Mouse (Mus musculus) regulatory T cell (primary cell): Measurements from ENCODE around the gene Coro2b.

Experiments used
- in situ Hi-C: fragments of 300-600 bp; cut with MboI, MseI; formaldehyde crosslinking; loops from one replicate; pipeline ENCODE4 v1.15.1; 2025; ENCODE audit warnings: high pct_unique_total_duplicates

The Coro2b gene

DNA sequence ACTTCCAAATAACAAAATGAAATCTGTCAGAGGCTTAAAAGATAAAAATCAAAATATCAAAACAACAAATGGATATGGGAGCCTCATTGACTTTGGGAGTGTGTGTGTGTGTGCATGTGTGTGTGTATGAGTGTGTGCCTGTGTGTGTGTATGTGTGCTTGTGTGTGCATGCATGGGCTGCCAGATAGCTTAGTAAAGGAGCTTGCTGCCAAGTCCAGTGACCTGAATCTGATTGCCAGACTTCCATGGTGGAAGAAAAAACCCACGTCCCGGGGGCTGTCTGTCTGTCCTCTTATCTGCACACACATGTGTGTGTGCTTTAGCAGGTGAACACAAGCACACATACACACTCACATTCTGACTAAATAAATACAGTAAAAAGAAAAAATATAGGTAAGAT is 143.3 kb downstream of the Coro2b start:
- in situ Hi-C loops: no loop called here

DNA sequence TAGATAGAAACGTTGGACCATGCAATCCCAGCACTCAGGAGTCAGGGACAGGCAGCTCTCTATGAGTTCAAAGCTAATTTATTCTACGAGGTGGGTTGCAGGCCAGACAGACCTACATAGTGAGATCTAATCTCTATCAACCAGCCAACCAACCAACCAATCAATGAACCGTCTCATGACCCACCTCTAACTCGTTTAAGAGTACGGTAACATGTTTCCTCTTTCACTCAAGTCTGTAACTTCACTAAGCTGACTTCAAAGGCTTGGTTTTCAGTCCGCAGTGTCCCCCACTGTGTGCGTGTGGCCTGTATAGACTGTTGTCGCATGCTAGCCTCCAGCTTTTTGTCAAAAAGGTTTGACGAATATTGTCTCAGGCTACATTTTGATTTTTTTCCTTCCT is 147.1 kb downstream of the Coro2b start:
- in situ Hi-C loops: loop anchor here (5.0 kb wide), 1 partner anchor 92 kb away; no protein-coding TSS in a partner anchor

DNA sequence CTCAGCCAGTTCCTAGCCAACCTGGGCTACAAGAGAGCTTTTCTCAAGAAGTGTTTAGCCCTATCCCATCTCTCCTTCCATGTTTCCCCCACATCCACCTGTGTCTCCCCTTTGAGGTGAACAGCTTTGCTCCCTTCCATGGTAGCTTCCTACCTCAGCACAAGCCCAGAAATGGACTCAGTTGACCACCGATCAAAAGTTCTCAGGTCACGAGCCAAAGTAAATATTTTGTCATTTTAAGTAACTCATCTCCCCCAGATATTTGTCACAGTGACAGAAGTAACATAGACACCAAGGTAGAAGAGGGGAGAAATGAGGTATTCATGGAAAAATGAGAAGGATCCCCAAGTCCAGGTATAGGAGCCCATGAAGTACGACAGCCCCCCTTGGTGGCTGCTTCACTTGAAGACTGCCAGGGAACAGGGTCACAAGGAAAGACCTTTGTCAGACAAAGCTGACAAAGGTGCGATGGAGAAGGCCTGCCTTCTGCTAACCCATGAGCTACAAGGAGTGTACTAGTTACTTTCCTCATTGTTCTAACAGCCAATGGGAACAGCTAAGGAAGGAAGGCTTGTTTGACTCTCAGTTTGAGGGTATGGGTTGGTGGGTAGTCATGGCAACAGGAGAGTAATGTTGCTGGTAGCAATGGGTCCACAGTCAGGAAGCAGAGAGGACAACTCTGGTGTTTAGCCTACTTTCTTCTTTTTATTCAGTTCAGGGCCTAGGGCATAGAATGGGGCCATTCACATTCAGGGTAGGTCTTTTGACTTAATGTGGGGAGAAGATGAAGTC is 150.9 kb downstream of the Coro2b start:
- in situ Hi-C loops: loop anchor here (5.0 kb wide), 1 partner anchor 89 kb away; no protein-coding TSS in a partner anchor

DNA sequence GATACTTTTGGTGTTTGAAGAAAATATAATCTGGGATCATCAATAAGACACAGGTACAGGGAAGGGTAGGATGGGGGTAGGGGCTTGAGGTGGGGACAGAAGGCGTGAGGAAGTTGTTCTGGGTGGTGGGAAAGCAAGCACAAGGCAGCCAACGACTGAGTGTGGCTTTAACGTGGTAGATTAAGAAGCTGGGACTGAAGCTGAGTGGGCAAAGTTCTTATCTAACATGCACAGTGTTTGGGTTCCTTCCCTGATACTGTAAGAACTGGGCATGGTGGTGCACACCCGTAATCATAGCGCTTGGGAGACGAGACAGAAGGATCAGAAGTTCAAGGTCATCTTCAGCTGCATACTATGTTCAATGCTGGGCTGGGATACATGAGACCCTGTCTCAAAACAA is 151.8 kb downstream of the Coro2b start:
- in situ Hi-C loops: loop anchor here (5.0 kb wide), 1 partner anchor 88 kb away; no protein-coding TSS in a partner anchor

DNA sequence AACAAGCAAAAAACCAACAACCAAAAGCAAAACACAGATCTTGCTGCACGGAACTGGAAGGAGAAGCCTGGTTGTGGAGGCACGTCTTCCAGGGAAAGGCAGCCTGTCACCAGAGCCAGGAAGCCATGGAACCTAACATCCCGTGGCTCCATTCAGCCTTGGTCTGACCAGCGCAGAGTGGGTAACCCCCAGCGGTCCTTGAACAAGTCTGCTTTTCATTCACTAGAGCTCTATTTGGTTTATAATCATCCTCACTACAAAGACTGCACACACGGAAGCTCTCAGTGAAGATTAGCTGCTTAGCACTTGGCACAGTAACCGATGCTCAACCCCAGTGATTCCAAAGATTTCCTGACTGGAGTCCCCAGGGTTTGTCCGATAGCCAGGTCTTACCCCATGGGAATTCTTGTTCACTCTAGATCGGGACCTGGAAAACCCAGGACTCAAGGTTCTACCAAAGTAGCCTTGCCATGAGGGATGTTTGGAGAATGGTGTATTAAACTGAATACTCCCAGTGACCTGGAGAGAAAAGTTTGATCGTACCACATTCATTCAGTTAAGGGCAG is 154.2 kb downstream of the Coro2b start:
- in situ Hi-C loops: no loop called here

DNA sequence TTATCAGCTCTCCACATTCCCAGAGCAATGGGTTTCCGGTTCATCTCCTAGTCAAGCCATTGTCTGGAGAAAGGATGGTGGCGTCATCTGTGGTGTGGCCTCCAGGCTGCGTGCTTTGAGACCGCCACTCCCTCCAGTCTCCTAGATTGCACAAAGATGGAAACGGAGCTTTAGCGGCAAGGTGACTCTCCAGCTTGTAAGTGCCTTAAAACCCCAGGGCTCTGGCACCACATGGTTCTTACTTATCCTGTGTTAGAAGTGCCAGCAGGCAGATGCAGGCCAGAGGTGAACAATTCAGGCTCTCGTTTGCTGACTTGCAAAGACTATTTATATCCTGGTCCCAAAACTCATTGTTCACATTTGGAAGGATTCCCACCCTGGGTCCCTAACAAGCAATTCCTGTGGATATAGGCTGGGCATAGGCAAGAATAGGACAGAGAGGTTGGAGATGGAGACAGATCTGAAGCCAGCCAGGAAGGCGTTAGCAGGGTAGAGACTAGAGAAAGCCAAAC is 155.4 kb downstream of the Coro2b start:
- in situ Hi-C loops: no loop called here

DNA sequence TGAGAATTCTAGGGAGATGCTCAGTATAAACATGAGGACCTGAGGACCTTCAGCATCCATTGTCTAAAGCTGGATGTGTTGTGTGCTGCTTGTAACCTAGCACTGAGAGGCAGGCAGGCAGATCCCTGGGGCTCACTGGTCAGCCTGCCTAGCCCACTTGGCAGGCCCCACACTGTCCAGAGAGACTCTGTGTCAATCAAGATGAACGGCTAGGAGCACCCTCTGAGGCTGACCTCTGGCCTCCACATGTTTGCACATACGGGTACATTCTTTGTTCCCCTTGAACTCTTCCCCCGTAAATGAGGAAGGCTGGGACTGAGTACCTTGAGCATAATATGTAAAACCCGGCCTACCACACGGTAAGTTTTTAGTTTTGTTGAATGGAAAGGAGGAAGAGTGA is 156.5 kb downstream of the Coro2b start:
- in situ Hi-C loops: no loop called here

DNA sequence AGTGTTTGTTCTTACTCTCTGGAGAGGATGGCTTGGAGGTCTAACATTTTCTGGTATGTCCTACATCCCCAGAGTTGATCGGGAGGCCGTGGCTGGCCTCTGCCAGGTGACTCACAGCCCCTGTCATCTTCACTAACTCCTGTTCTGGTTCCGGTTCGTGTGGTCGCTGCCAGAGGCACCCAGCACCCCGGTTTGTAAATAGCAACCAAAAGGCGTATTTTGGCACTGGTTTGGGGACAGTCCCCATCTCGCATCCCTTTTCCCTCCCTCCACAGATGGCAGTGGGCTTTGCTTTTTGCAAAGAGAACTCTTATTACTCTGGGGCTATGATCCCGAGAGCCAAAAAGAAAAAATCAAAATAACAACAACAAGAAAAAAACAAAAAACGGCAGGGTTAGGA is 158.9 kb downstream of the Coro2b start:
- in situ Hi-C loops: no loop called here

DNA sequence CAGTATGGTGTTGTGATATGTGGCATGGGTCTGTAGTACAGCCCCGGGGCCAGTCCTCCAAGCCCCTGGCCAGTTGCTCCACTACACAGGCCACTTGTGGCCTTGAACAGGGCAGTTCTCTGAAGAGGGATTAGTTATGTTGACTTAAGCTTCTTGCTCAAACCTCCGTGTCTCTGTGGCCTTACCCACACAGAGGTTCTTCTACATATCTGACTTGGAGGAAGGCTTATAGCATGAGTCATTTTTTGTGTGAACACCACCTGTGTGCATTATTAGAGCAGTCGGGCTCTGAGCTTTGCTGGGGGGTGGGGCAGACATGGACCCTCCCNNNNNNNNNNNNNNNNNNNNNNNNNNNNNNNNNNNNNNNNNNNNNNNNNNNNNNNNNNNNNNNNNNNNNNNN is 162.6 kb downstream of the Coro2b start:
- in situ Hi-C loops: loop anchor here (25.0 kb wide), 1 partner anchor 1338 kb away; no protein-coding TSS in a partner anchor

DNA sequence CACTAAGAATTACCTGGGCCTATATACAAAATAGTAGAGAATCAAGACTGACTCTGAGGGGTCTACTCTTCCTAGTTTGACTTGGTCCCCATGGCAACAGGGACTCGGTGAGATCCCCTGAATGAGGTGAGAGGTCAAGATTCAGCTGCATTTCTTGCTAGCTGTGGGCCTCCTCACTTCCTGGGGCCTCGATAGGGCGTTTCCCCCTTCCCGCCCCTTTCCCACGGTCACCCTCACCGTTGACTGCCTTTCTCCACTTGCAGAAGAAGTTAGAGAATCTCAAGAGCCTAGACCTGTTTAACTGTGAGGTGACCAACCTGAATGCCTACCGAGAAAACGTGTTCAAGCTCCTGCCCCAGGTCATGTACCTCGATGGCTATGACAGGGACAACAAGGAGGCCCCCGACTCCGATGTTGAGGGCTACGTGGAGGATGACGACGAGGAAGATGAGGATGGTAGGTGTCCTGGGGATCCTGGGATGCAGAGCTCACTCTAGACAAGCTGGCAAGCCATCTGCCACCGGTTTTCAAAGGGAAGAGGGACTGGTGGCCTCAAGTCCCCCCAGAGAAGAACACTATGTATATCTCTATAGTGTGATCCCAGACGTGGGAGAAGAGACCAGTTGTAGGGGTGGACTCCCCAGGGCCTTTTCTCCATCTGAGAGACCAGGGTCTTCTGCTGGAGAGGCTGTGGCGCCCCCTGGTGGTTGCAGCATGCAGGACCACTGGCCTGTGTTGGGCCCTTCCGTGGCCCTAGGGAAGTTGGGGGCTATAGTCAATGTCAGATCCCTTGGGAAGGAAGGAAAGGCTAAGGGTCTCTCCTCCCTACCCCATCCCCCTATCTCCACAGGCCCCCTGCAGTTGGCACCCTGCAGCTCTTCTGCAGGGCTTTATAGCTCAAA is 163.4 kb downstream of the Coro2b start:
- in situ Hi-C loops: loop anchor here (25.0 kb wide), 1 partner anchor 1339 kb away; no protein-coding TSS in a partner anchor

DNA sequence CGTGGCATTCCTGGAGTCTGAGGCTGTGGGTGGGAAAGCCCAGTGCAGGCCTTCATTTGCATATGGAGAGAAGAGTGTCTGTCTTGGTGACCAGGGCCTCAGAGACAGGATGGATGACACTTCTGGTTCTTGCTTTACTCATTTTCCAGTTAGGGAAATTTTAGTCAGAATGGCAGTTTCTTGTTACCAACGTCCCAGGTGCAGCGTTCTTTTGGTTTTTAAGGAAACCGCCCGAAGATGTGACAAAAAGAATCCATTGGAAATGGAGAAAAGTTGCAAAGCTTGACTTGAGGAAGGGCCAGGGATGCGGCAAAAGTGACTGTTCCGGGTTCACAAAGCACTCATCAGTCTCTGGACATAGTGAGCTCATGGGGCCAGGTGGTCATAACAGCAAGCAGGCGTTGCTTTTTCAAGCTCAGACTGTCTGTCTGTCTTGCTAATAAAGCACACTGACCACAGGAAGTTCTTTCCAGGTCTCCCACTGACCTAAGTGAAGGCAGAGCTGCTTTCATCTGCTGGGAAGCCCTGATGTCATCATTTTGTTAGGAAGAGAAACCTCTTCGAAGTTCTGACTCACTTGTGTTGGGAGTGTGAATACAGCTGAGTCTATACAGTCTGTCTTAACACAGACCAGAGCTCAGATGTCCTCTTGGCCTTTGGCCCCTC is 164.2 kb downstream of the Coro2b start:
- in situ Hi-C loops: loop anchor here (25.0 kb wide), 1 partner anchor 1340 kb away; no protein-coding TSS in a partner anchor

DNA sequence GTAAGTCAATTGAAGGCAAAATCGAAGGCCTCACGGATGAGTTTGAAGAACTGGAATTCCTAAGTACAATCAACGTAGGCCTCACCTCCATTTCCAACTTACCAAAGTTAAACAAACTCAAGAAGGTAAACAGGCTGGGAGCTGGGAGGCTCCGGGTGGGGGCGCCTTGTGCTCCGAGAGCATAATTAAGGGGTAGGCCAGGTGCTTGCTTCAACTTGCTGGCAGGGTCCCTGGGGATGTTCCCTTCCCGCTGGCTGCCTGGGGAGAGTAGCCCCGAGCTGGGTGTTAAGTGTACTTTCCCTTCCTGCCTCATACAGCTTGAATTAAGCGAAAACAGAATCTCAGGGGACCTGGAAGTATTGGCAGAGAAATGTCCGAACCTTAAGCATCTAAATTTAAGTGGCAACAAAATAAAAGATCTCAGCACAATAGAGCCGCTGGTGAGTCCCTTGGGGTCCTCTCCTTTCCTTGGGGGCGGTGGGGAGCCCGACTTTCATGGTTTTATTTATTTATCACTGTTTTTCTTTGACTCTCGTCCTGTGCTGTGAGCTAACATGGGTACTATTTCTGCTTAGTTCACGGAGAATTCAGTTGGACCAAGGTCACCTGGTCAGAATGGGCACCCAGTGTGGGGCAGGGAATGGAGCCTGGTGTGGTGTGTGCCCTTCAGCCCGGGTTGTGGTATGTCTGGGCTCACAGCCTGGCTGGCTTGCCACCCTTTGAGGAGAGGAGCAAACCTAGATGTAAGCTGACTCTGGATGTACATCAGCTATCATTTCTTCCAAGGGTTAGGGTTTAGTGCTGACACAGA is 164.9 kb downstream of the Coro2b start:
- in situ Hi-C loops: loop anchor here (25.0 kb wide), 1 partner anchor 1340 kb away; no protein-coding TSS in a partner anchor

DNA sequence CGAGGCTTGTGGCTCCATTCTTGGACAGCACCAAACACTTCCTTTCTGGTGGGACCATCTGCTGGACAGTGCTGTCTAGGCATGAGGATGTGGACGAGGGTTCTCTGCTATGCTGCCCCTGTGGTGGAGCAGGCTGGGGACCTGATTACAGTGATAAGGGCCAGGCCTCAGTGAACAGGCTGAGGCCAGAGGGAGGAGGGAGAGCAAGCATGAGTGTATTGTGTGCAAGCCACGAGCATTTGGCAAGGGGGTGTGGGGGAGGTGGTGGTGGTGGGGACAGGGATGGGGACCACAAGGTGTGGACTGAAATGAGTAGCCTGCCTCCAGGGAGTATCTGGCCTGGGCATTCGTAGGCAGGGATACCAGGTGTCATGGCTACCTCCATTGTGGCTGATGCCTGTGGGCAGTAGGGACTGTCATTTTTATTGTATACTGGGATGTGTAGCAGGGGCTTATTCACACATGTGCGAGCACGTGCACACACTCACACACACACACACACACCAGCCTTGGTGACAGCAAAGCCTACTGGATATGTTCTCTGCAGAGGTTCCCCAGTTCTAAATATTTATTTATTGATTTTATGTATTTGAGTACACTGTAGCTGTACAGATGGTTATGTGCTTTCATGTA is 166.1 kb downstream of the Coro2b start:
- in situ Hi-C loops: loop anchor here (25.0 kb wide), 1 partner anchor 1342 kb away; no protein-coding TSS in a partner anchor

DNA sequence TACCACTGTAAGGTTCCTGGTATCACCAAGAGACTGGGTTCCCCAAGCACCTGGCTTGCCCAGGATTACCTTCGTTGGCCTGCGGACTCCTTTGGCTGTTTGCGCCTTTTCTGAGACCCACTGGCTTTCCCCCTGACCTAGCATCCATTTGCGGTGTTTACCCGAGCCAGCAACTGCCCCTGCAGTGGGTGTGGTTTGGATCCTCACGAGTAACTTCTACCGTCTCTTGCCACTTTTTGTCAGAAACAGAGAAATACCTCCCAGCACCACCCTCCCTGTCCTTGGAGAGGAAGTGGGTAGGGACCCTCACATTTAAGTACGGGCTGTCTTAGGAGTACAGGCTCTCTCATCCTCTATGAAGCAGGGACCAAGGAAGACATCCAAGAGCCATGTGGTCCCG is 166.7 kb downstream of the Coro2b start:
- in situ Hi-C loops: loop anchor here (25.0 kb wide), 1 partner anchor 1342 kb away; no protein-coding TSS in a partner anchor
